Mouse (Mus musculus): ENCODE measurements at regions not wholly inside any gene's neighbourhood (a gene's known extent, or its start where the extent isn't known, plus 50 kb on each side); places are given as distances from the start of the nearest gene placed in this dataset.
A peak's percentile ranks its signal among the peaks of the same experiment; 100 is the strongest.

- DNase-seq (ENCODE audit: low spot score in 2 of 2), result no peak
Measured at GRCm38 (mm10) chr1:75612083-75612720, 66.1 kb downstream of the Slc4a3 start.

- no peak for DNase-seq (ENCODE audit: low spot score in 2 of 2)
Measured at GRCm38 (mm10) chr1:75613206-75613605, 67.1 kb downstream of the Slc4a3 start.

GRCm38 (mm10) chr1:75616971-75617370 is 70.9 kb downstream of the Slc4a3 start:
- no peak for DNase-seq (ENCODE audit: low spot score in 2 of 2)

DNA sequence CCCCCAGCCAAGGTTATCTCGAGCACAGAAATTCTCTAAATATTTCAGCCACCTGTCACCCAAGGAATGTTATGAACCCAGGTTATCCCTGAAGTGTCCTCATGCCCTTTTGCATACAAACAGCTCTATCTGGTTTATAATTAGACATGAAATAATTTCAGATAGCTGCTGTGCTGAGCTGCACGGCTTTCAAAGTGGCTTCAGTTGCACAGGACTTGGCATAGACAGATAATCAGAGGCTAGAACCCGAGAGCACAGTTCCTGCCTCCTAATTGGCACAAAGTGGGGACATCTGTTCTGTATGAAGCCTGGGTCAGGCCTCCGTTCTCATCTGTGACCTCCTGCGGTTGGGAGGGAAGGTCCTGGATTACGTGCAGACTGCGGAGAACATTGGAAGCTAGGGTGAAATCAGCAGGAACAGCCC is 72.3 kb downstream of the Slc4a3 start:
- DNase-seq (ENCODE audit: low spot score in 2 of 2), result no peak

DNA sequence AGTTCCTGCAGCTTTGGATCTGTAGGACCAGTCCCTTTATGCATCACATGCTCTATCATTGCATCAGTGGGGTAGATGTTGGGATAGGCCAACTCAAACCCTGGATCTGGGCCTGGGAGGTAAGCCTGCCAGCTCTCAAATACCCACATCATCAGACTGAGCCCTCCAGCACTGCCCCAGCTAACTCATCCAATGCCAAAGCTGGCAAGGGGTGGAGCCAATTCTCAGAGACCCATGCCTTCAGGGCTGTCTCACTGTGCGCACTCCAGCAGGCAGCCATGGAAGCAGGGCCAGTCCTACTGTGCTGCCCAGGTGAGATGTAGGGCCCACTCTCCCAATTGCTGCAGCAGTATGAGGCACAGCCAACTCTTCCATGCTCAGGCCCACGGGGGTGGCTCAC is 84.2 kb downstream of the Slc4a3 start:
- DNase-seq (ENCODE audit: low spot score in 2 of 2), result no peak

DNA sequence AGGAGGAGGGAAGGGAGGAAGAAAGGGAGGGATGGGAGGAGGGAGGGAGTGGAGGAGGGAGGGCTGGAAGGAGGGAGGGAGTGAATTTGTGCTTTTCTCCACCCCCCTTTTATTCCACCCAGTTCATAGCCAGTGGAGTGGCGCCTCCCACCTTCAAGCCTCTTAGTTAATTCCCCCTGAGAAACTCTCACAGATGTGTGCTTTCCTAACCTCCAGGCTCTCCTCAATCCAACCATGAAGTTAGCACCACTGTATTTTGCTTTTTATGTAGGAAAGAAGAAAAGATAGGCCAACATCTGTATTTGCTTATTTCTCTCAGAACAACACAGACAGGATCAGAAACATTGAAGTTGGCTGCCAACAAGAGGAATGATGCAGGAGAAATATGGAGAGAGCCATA is 85.7 kb downstream of the Slc4a3 start:
- DNase-seq (ENCODE audit: low spot score in 2 of 2), result no peak

DNA sequence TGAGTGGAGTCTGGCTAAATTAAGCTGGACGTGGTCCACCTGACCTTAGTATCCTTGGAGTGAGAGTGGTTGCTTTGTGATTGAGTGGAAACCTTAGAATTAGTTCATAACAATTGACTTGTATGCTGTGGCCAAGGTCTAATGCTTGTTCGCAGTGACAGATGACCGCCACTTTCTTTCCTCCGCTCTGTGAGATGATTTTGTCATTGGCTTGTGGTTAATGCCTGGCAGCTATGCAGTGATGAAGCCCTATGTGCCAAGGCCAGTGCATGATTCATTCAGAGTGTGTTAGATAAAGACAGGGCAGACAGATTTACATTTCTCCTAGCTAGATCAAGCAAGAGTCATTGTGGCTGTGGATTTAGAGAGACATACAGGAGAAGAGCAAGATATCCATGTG is 89.5 kb downstream of the Slc4a3 start:
- DNase-seq (ENCODE audit: low spot score in 2 of 2), result no peak

- DNase-seq (ENCODE audit: low spot score in 2 of 2), result no peak
Measured at GRCm38 (mm10) chr1:75639031-75640001, 93.2 kb downstream of the Slc4a3 start.

DNA sequence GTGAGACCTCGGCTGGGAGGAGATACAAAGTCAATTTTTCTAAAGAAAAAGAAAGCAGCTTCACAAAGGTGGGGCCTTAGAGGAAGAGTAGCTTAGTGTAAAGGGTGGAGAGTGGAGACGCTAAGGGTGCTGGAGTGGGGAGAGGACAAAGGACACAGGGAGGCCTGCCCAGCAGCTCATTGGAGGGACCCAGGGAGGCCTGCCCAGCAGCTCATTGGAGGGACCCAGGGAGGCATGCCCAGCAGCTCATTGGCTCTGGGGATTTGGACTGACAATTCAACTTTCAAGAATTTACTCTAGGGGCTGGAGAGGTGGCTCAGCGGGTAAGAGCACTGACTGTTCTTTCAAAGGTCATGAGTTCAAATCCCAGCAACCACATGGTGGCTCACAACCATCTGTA is 96.4 kb downstream of the Slc4a3 start:
- no peak for DNase-seq (ENCODE audit: low spot score in 2 of 2)

GRCm38 (mm10) chr1:75652547-75652946 is 106.5 kb downstream of the Slc4a3 start:
- DNase-seq (ENCODE audit: low spot score in 2 of 2), result peak; percentile 46 to 73

DNA sequence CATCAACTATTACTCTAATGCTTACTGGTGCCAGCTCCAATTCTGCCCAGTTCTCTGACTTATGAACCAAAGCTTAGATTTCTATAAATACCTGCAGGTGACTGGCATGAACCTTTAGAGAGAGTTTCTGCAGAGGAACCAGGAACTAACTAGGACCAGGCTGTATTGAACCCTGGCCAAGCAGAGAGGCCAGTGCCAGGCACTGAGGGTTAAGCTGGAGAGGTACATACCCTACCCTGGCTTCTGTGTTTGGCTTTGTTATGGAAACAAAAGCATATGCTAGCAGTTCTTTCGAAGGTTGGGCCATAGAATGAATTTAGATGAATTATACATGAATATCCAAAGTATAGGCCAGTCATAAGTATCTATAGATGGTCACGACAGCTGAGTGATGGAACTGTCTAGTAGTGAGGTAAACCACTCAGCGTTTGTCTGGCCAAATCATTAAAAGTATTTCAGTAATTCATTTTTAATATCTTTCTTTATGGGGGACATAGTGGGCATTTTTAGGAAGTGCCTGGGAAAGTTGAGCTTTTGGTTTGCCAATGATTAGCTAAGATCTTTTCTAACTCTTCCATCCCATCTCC is 107.0 kb downstream of the Slc4a3 start:
- no peak for DNase-seq (ENCODE audit: low spot score in 2 of 2)

DNA sequence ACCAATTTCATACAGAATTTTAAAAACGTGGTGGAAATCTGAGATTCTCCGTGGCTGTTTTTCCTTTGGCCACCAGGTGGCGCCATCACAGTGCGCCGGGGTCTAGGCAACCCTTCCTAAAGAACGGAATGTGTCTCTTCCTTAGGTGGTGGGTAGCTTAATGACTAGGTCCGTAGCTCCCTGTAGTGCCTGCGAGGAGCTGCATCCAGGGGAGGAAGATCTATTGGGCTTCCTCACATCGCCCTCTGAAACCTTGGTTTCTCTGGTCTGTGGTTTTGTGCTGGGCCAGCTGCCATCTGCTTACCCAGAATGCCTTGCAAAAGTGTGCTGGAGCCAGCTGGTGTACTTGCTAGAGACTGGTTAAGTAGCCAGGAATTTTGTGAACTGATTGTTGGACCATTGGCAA is 107.6 kb downstream of the Slc4a3 start:
- peak; percentile 51 to 74 for DNase-seq (ENCODE audit: low spot score in 2 of 2)

DNA sequence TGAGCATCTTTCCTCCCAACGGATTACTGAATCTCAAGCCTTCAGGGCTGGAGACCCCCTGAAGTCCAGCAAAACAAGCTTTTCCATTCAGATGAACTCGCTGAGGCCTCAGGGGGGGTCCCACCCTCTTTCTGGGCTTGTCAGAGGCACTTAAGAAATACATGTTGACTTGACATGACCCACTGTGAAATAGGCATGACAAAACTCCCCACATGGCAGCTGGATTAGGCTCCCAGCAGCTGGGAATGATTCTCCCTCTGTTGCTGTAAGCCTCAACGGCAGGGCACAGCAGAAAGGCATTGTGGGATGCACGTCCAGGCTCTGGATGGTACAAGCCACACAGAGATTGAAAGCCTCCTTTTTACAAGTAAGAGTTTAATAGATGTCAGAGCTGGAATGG is 110.5 kb downstream of the Slc4a3 start:
- DNase-seq (ENCODE audit: low spot score in 2 of 2), result no peak

DNA sequence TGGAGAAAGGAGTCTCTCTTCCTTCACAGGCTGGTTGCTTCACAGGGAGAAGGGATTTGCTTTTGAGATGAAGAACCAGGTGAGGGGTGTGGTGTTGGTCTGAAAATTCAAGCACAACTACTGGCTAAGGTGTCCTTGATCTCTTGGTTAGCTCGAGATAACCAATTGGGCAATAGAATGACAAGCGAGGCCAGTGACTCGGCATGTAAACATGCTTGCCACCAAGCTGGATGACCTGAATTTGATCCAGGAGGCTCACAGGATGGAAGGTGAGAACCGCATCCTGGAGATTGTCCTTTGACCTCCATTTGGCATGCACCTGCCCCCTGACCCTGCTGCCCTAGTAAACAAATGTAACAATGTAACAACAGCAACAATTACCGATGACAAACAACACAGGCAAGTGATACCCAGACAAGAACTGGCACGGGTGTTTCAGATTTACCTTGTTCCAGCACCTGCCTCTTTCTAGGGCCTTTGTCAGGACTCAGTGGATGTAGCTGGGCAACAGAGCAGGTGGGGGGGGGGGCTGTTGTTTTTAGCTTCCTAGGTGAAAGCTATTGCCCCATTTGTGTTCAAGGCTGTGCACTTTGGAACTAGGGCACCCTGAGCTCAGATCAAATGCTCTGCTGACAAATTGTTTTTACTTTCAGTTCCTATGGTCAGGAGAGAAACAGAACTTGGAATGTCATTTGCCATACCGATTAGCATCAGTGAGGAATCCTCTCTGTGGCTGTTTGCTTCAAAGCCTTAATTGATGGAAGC is 114.5 kb downstream of the Slc4a3 start:
- DNase-seq (ENCODE audit: low spot score in 2 of 2), result no peak

DNA sequence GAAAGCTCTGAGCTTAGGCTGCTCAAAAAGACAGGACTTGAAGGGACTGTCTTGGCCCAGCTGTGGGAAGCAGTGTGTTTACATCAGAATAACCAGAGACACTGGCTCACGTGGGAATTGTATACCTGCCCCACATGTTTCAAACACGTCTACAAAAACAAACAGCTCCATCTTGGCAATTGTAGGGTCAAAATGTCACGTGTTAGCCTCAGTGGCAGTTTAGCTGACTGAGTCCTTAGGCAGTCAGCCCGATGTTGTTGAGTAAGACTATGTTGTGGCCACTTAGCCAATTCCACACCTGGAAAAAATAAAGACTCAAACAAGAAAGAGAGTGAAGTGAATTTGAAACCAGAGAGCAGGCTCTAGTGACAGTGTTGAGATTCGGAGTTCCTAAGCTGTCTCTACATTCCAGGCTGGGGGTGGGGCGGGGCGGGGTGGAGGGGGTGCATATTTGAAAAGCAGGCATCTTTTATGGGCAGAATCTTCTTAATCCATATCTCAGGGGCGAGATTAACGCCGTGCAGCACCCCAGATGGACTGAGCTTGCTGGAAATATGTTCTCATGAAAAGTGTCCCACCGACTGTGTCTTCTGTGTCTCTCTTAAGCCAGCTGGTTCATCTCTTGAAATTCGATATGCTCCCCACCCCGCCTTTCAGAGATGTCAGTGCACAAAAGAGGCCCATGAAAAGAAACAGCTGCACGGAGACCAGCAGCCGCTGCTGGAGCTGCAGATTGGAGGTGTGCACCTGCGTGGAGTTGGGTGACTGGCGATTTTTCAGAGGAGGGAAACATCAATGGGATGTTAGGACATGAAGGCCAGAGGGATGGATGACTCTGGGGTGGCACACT is 116.3 kb downstream of the Slc4a3 start:
- DNase-seq (ENCODE audit: low spot score in 2 of 2), result no peak

DNA sequence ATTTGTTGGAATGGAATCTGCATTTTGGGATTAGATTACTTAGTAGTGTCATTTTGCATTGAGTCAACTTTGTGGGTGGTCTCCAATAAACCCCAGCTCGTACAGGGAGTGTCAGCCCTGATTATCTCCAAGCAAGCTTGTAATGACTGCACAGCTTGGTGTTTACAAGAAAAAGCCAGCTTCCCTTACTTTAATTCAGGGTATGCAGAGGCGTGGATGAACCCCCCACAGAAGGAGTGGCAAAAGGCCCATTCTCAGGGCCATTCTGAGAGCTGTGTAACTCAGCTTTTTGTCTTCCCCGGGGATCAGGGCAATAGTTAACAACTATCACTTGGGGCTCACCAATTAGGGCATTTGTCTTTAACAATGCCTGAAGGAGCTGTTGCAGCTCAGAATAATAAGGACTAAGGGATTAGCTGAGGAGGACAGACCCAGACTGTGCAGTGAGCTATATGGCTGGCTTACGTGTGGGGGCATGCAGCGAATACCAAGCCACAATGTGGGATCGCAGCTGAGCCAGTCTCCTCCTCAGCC is 121.7 kb downstream of the Slc4a3 start:
- DNase-seq (ENCODE audit: low spot score in 2 of 2), result no peak

DNA sequence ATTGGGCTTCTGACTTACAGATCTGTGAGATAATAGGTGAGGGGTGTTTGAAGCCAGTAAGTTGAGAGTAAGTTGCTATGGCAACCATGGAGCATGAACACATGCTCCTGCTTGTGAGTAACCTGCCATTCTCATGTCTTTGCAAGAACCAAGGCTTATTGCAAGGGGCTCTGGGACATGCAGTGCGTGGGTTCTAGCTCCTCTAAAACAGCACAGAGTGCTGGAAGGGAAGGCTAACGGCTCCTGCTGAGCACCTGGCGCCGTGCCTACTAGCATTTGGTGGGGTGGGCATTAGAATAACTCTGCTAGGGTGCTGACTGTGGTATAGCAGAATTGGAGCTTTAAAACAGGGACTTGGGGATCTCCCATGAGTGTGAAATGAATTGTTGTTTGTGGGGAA is 130.2 kb downstream of the Slc4a3 start:
- peak; percentile 23 to 26 for DNase-seq (ENCODE audit: low spot score in 2 of 2)

DNA sequence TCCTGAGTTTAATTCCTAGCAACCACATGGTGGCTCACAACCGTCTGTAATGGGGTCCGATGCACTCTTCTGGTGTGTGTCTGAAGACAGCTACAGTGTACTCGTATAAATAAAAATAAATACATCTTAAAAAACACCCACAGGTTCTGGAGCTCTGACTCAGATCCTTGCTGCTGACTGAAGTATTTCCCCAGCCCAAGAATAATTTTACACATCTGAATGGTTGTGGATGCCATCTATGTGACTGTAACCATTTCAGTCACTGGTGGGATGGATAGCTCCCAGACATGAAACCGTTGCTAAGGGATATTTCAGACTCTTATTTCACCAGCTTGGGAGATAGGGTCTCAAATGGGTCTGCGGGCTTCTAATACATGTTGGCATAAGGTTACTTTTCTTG is 131.6 kb downstream of the Slc4a3 start:
- DNase-seq (ENCODE audit: low spot score in 2 of 2), result no peak

DNA sequence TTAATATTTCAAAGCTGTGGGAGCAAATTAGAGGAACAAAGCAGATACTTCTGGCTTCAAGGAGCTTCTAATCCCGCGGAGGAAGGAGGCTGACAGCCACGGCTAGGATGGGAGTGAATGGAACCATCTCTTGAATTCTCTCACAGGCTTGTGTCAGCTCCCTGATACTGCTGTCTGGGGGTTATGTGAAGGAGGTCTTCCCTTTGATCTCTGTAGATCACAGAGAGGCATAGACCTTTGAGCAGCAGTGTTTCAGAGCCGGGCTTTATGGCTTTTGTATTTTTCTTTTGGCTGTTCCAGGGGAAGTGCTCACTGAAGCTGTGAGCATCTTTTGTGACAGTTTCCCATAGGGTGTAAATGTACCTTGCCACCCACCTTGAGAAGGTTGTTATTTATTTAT is 132.2 kb downstream of the Slc4a3 start:
- DNase-seq (ENCODE audit: low spot score in 2 of 2), result no peak

DNA sequence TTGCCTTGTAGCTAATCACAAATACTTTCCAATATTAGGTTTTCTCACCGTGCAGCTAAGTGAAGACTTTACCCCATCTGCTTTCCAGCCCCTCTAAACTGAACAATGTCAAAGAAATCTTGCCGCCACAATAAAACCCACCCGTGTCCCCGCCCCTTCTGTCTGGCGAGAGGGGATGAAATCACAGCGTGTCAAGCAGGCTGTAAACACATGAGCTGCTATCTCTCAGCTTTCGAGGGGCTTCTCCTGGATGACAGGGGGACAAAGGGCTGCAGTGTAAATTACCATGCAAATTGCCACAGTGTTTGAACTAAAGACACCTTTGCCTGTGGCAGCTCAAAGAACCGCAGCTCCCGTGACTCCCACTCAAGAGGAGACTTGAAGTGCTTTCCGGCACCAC is 134.3 kb downstream of the Slc4a3 start:
- DNase-seq (ENCODE audit: low spot score in 2 of 2), result no peak

- DNase-seq (ENCODE audit: low spot score in 2 of 2), result no peak
Measured at GRCm38 (mm10) chr1:75681913-75682312, 135.8 kb downstream of the Slc4a3 start.
